Mouse (Mus musculus) forebrain, embryonic 14.5 days (tissue): ENCODE data around the gene 2700097O09Rik. TPM values are rescaled to one million over a fixed set of nuclear protein-coding genes. Genes with fewer than 3 reads are reported as not detected.
"Not testable (repeated sequence)": the region's sequence is repeated elsewhere in the genome, so short reads cannot be mapped to it uniquely, and the experiment has no call there.

Experiments used
- ATAC-seq: fragments of 200-750 bp; cut with Nextera tagmentation; 2 replicates; pipeline ENCODE4 v1.8.0; 2017; ENCODE audit warnings: mild to moderate bottlenecking, moderate library complexity
- DNase-seq: peaks from one replicate; pipeline ENCODE4 v3.0.0-alpha.2; 2015; ENCODE audit warnings: low spot score
- H3K27ac ChIP-seq: fragments of 300-500 bp; sonication (generic); 2 replicates; pipeline ENCODE4 v1.5.1; 2014; ENCODE audit warnings: low read depth, mild to moderate bottlenecking, control low read depth, low read length, moderate library complexity
- H3K27me3 ChIP-seq: fragments of 300-500 bp; sonication (generic); replicated peaks from 2 replicates; pipeline ENCODE4 v1.6.1; 2014; ENCODE audit warnings: low read length, control low read depth, mixed read lengths; ENCODE audit not compliant: control insufficient read depth, insufficient read depth
- H3K36me3 ChIP-seq: fragments of 300-500 bp; sonication (generic); 2 replicates; pipeline ENCODE4 v1.6.1; 2014; ENCODE audit warnings: low read length, control low read depth; ENCODE audit not compliant: control insufficient read depth, insufficient read depth
- H3K4me1 ChIP-seq: fragments of 300-500 bp; sonication (generic); 2 replicates; pipeline ENCODE4 v1.6.1; 2014; ENCODE audit warnings: antibody characterized with exemption, low read length, control low read depth; ENCODE audit not compliant: control insufficient read depth, insufficient read depth
- H3K4me2 ChIP-seq: fragments of 300-500 bp; sonication (generic); 2 replicates; pipeline ENCODE4 v1.6.1; 2014; ENCODE audit warnings: mild to moderate bottlenecking, control low read depth, low read length
- H3K4me3 ChIP-seq: fragments of 300-500 bp; sonication (generic); 2 replicates; pipeline ENCODE4 v1.5.1; 2014; ENCODE audit warnings: low read depth, low read length, control low read depth
- H3K9ac ChIP-seq: fragments of 300-500 bp; sonication (generic); 2 replicates; pipeline ENCODE4 v1.6.1; 2014; ENCODE audit warnings: mild to moderate bottlenecking, low read length, control low read depth, moderate library complexity
- H3K9me3 ChIP-seq: fragments of 300-500 bp; sonication (generic); replicated peaks from 2 replicates; pipeline ENCODE4 v1.6.1; 2016; ENCODE audit warnings: low read length, control low read depth, mixed read lengths; ENCODE audit not compliant: control insufficient read depth
- WGBS: fragments of 180-500 bp; shearing (Covaris S2); extraction: QIAGEN DNeasy Blood & Tissue Kit; methylation state at CpG from one replicate; pipeline ENCODE4 v1.1.7; 2014; 5-methylcytosine and 5-hydroxymethylcytosine counted together
- polyA plus RNA-seq: library from polyadenylated mRNA; unstranded; fragments of >200 nt; fragmentation: Nextera tagmentation; extraction: Ambion mirVana; gene quantifications from 2 replicates; pipeline ENCODE4 v1.2.1, GENCODE M21; 2014

2700097O09Rik gene
- polyA plus RNA-seq, 1 experiment from 2014 or later, result 36.0 TPM

- not testable (repeated sequence) for H3K9me3 ChIP-seq, H3K27ac ChIP-seq, H3K9ac ChIP-seq, DNase-seq, ATAC-seq, H3K4me2 ChIP-seq, H3K36me3 ChIP-seq, H3K27me3 ChIP-seq, H3K4me3 ChIP-seq, H3K4me1 ChIP-seq
- WGBS, result 94% methylated on average over 7 of the region's 7 CpGs
These were observed 77.4 kb downstream of the 2700097O09Rik start for GRCm38 (mm10) chr12:55002532-55002931.

GRCm38 (mm10) chr12:54999016-54999690, 80.8 kb downstream of the 2700097O09Rik start:
- no peak overlapping the region for H3K4me3 ChIP-seq
- no peak for DNase-seq
- H3K4me1 ChIP-seq, result no peaks in the 10 kb centered on the region
- no peak overlapping the region for H3K4me2 ChIP-seq
- 88% methylated on average over 14 of the region's 14 CpGs for WGBS
- no peaks in the 10 kb centered on the region for H3K36me3 ChIP-seq
- no peaks in the 10 kb centered on the region for H3K9me3 ChIP-seq
- no peak for ATAC-seq
- no peaks in the 10 kb centered on the region for H3K27me3 ChIP-seq
- no peak overlapping the region for H3K27ac ChIP-seq
- no peak overlapping the region for H3K9ac ChIP-seq

- Histone ChIP-seq H3K9ac (no peak overlapping the region), H3K4me3 (no peak overlapping the region), H3K9me3 (no peaks in the 10 kb centered on the region), H3K27me3 (no peaks in the 10 kb centered on the region), H3K4me2 (no peak overlapping the region), H3K36me3 (no peaks in the 10 kb centered on the region), H3K27ac (no peak overlapping the region), H3K4me1 (no peaks in the 10 kb centered on the region)
- 89% methylated on average over 5 of the region's 5 CpGs for WGBS
- no peak for ATAC-seq
- DNase-seq, result no peak
These were observed 81.5 kb downstream of the 2700097O09Rik start for GRCm38 (mm10) chr12:54998411-54998810.

- H3K4me3 ChIP-seq, result no peak overlapping the region
- H3K36me3 ChIP-seq, result no peaks in the 10 kb centered on the region
- H3K9me3 ChIP-seq, result no peaks in the 10 kb centered on the region
- H3K9ac ChIP-seq, result no peak overlapping the region
- 93% methylated on average over 6 of the region's 6 CpGs for WGBS
- no peaks in the 10 kb centered on the region for H3K27me3 ChIP-seq
- DNase-seq (no peak), ATAC-seq (no peak)
- no peak overlapping the region for H3K4me2 ChIP-seq
- no peak overlapping the region for H3K27ac ChIP-seq
- no peaks in the 10 kb centered on the region for H3K4me1 ChIP-seq
These were observed 82.9 kb downstream of the 2700097O09Rik start for GRCm38 (mm10) chr12:54996979-54997474.

- H3K27ac ChIP-seq, result no peak overlapping the region
- no peak for DNase-seq
- WGBS, result 81% methylated on average over 3 of the region's 3 CpGs
- no peak overlapping the region for H3K9ac ChIP-seq
- H3K4me3 ChIP-seq, result no peak overlapping the region
- H3K9me3 ChIP-seq, result no peaks in the 10 kb centered on the region
- H3K36me3 ChIP-seq, result no peaks in the 10 kb centered on the region
- H3K4me2 ChIP-seq, result no peak overlapping the region
- H3K4me1 ChIP-seq, result no peaks in the 10 kb centered on the region
- no peaks in the 10 kb centered on the region for H3K27me3 ChIP-seq
- ATAC-seq, result no peak
These were observed 83.9 kb downstream of the 2700097O09Rik start for GRCm38 (mm10) chr12:54995965-54996364.

Other genes starting within 250 kb of the 2700097O09Rik start
- 375 and 380 TPM in 2 replicates for gene Cfl2, start 217.2 kb downstream of the 2700097O09Rik start, polyA plus RNA-seq
- gene Gm20403, start 93.6 kb downstream of the 2700097O09Rik start, polyA plus RNA-seq, result not detected in 2 replicates
- 13.6 and 14.4 TPM in 2 replicates for gene Baz1a, start 65.8 kb downstream of the 2700097O09Rik start, polyA plus RNA-seq
- 216 and 245 TPM in 2 replicates for gene Srp54a, start 152 bp upstream of the 2700097O09Rik start, polyA plus RNA-seq
- gene Fam177a, start 44.4 kb upstream of the 2700097O09Rik start, polyA plus RNA-seq, result 27.0 and 36.7 TPM in 2 replicates
- gene Srp54b, start 75.0 kb upstream of the 2700097O09Rik start, polyA plus RNA-seq, result 61.2 and 76.4 TPM in 2 replicates
- gene 1700047I17Rik2, start 119.5 kb upstream of the 2700097O09Rik start, polyA plus RNA-seq, result not detected in 2 replicates
- gene Srp54c, start 150.1 kb upstream of the 2700097O09Rik start, polyA plus RNA-seq, result 80.1 and 89.6 TPM in 2 replicates
- 12.1 and 13.9 TPM in 2 replicates for gene 1110008L16Rik, start 219.5 kb upstream of the 2700097O09Rik start, polyA plus RNA-seq
- 24.0 and 26.5 TPM in 2 replicates for gene Ppp2r3c, start 222.9 kb upstream of the 2700097O09Rik start, polyA plus RNA-seq